18 mouse cellular contexts compared by ENCODE assay signal in genomic region chr14:117643069-117643468, GRCm38 (mm10).
"Had no signal": no experiment of that assay in that cellular context is flagged by ENCODE, and none has a peak within 500 bp of the region (broad histone marks: within the 10 kb centered on the region; RNA-seq: fewer than 3 reads in every experiment).

No protein-coding gene starts in this region.

- ATAC-seq: liver, postnatal 0 days; lung, postnatal 0 days; midbrain, embryonic 15.5 days had no signal

- H3K9ac ChIP-seq: limb, embryonic 12.5 days; limb, embryonic 15.5 days; liver, embryonic 14.5 days; liver, postnatal 0 days; lung, embryonic 14.5 days; midbrain, embryonic 12.5 days; midbrain, embryonic 15.5 days; neural tube, embryonic 13.5 days had no signal

- H3K4me2 ChIP-seq: limb, embryonic 12.5 days; limb, embryonic 15.5 days; liver, embryonic 11.5 days; lung, embryonic 14.5 days; midbrain, embryonic 12.5 days; midbrain, embryonic 15.5 days; neural tube, embryonic 13.5 days had no signal

- DNase-seq: kidney, adult 8-10 months; kidney, postnatal 14 days; kidney, postnatal 4 days; left cerebral cortex, postnatal 4 days; liver, postnatal 0 days; lung, embryonic 14.5 days; thymus, adult 2 months; thymus, postnatal 25 days had no signal

- H3K36me3 ChIP-seq: limb, embryonic 12.5 days; limb, embryonic 15.5 days; midbrain, embryonic 12.5 days; midbrain, embryonic 15.5 days; neural tube, embryonic 13.5 days had no signal

- H3K27me3 ChIP-seq: limb, embryonic 12.5 days; limb, embryonic 15.5 days; midbrain, embryonic 12.5 days; midbrain, embryonic 15.5 days; neural tube, embryonic 13.5 days had no signal

- H3K4me3 ChIP-seq: limb, embryonic 12.5 days; limb, embryonic 15.5 days; midbrain, embryonic 12.5 days; midbrain, embryonic 15.5 days; myocyte; neural tube, embryonic 13.5 days had no signal

- H3K4me1 ChIP-seq: limb, embryonic 12.5 days; limb, embryonic 15.5 days; midbrain, embryonic 12.5 days; midbrain, embryonic 15.5 days; neural tube, embryonic 13.5 days had no signal

- H3K27ac ChIP-seq: limb, embryonic 12.5 days; limb, embryonic 15.5 days; liver, embryonic 14.5 days; macrophage; midbrain, embryonic 12.5 days; midbrain, embryonic 15.5 days; neural tube, embryonic 13.5 days had no signal

- H3K9me3 ChIP-seq: limb, embryonic 12.5 days; limb, embryonic 15.5 days; midbrain, embryonic 12.5 days; midbrain, embryonic 15.5 days; neural tube, embryonic 13.5 days had no signal
